Mouse (Mus musculus): ENCODE data around the gene Syk.

Syk gene

GRCm38 (mm10) chr13:52636176-52636748, 53.3 kb downstream of the Syk start:
- in situ Hi-C loops (cut with MboI; ENCODE audit: unreplicated experiment in 2 of 2) = loop anchor here in 1 of 2 experiments (10.0 kb wide), 1 partner anchor 801 kb away; no protein-coding TSS in a partner anchor

- in situ Hi-C loops (cut with MboI; ENCODE audit: unreplicated experiment in 2 of 2) = loop anchor here in 1 of 2 experiments (10.0 kb wide), 1 partner anchor 822 kb away; no protein-coding TSS in a partner anchor
Measured at GRCm38 (mm10) chr13:52646566-52646965, 63.6 kb downstream of the Syk start.

- in situ Hi-C loops (cut with MboI; ENCODE audit: unreplicated experiment in 2 of 2) = loop anchor here in 1 of 2 experiments (10.0 kb wide), 1 partner anchor 823 kb away; no protein-coding TSS in a partner anchor
Measured at GRCm38 (mm10) chr13:52647996-52648712, 65.2 kb downstream of the Syk start.

GRCm38 (mm10) chr13:52649791-52650418, 66.9 kb downstream of the Syk start:
- in situ Hi-C loops (cut with MboI; ENCODE audit: unreplicated experiment in 2 of 2) = loop anchor here (10.0 to 25.0 kb wide), 3 partner anchors 712 to 1112 kb away; no protein-coding TSS in a partner anchor

- in situ Hi-C loops (cut with MboI; ENCODE audit: unreplicated experiment in 2 of 2) = loop anchor here (25.0 kb wide), 2 partner anchors 711 to 1111 kb away; no protein-coding TSS in a partner anchor
Measured at GRCm38 (mm10) chr13:52651383-52652252, 68.6 kb downstream of the Syk start.

GRCm38 (mm10) chr13:52652253-52652628, 69.3 kb downstream of the Syk start:
- in situ Hi-C loops (cut with MboI; ENCODE audit: unreplicated experiment in 2 of 2) = loop anchor here (25.0 kb wide), 2 partner anchors 710 to 1110 kb away; no protein-coding TSS in a partner anchor

GRCm38 (mm10) chr13:52654081-52654829, 71.3 kb downstream of the Syk start:
- in situ Hi-C loops (cut with MboI; ENCODE audit: unreplicated experiment in 2 of 2) = loop anchor here (25.0 kb wide), 2 partner anchors 708 to 1108 kb away; no protein-coding TSS in a partner anchor

- in situ Hi-C loops (cut with MboI; ENCODE audit: unreplicated experiment in 2 of 2) = loop anchor here (5.0 to 25.0 kb wide), 3 partner anchors 442 to 1107 kb away; no protein-coding TSS in a partner anchor
Measured at GRCm38 (mm10) chr13:52654830-52655308, 71.9 kb downstream of the Syk start.

GRCm38 (mm10) chr13:52657966-52658365, 75.0 kb downstream of the Syk start:
- in situ Hi-C loops (cut with MboI; ENCODE audit: unreplicated experiment in 2 of 2) = loop anchor here (5.0 to 25.0 kb wide), 3 partner anchors 439 to 1104 kb away; no protein-coding TSS in a partner anchor

- in situ Hi-C loops (cut with MboI; ENCODE audit: unreplicated experiment in 2 of 2) = loop anchor here (5.0 to 25.0 kb wide), 3 partner anchors 439 to 1104 kb away; no protein-coding TSS in a partner anchor
Measured at GRCm38 (mm10) chr13:52658477-52658876, 75.5 kb downstream of the Syk start.

GRCm38 (mm10) chr13:52659171-52659665, 76.2 kb downstream of the Syk start:
- in situ Hi-C loops (cut with MboI; ENCODE audit: unreplicated experiment in 2 of 2) = loop anchor here (5.0 to 25.0 kb wide), 3 partner anchors 438 to 1103 kb away; no protein-coding TSS in a partner anchor

GRCm38 (mm10) chr13:52669889-52670288, 86.9 kb downstream of the Syk start:
- in situ Hi-C loops (cut with MboI; ENCODE audit: unreplicated experiment in 2 of 2) = loop anchor here (25.0 kb wide), 2 partner anchors 692 to 1092 kb away; no protein-coding TSS in a partner anchor

GRCm38 (mm10) chr13:52673272-52673671, 90.3 kb downstream of the Syk start:
- in situ Hi-C loops (cut with MboI; ENCODE audit: unreplicated experiment in 2 of 2) = loop anchor here (25.0 kb wide), 2 partner anchors 689 to 1089 kb away; no protein-coding TSS in a partner anchor

GRCm38 (mm10) chr13:52673856-52674255, 90.9 kb downstream of the Syk start:
- in situ Hi-C loops (cut with MboI; ENCODE audit: unreplicated experiment in 2 of 2) = loop anchor here (25.0 kb wide), 2 partner anchors 688 to 1088 kb away; no protein-coding TSS in a partner anchor

GRCm38 (mm10) chr13:52674839-52675238, 91.9 kb downstream of the Syk start:
- in situ Hi-C loops (cut with MboI; ENCODE audit: unreplicated experiment in 2 of 2) = loop anchor here (25.0 kb wide), 3 partner anchors 687 to 1188 kb away; no protein-coding TSS in a partner anchor

- in situ Hi-C loops (cut with MboI; ENCODE audit: unreplicated experiment in 2 of 2) = loop anchor here in 1 of 2 experiments (25.0 kb wide), 1 partner anchor 1188 kb away; no protein-coding TSS in a partner anchor
Measured at GRCm38 (mm10) chr13:52675526-52676294, 92.7 kb downstream of the Syk start.

- in situ Hi-C loops (cut with MboI; ENCODE audit: unreplicated experiment in 2 of 2) = loop anchor here in 1 of 2 experiments (25.0 kb wide), 1 partner anchor 1190 kb away; no protein-coding TSS in a partner anchor
Measured at GRCm38 (mm10) chr13:52676671-52677445, 93.9 kb downstream of the Syk start.
